Mouse (Mus musculus): Measurements from ENCODE around the gene Lrba. TPM values are rescaled to one million over a fixed set of nuclear protein-coding genes. Genes with fewer than 3 reads are reported as not detected.

Lrba gene
- polyA plus RNA-seq (2015; fragmentation: Nextera tagmentation; extraction: Ambion mirVana) = 2.8 TPM in 2 replicates

GRCm38 (mm10) chr3:86224564-86225421, at the start of gene Lrba:
Gene Lrba (plus strand): TSS chr3:86224680.
- Histone ChIP-seq H3K27ac (ENCODE audit: low read length) (peak within 1 kb of the TSS; percentile 94), H3K9me3 (replicated peaks; ENCODE audit: control insufficient read depth, low read length) (no peaks in the 10 kb centered on the region), H3K27me3 (ENCODE audit: control insufficient read depth, insufficient read depth, low read depth, low read length) (no peaks in the 10 kb centered on the region), H3K4me1 (ENCODE audit: control insufficient read depth, low read depth, low read length) (peaks cover 8% of the 10 kb centered on the region), H3K4me3 (ENCODE audit: low read depth, low read length) (peak within 1 kb of the TSS; percentile 98), H3K9ac (ENCODE audit: low read depth, low read length) (peak within 1 kb of the TSS; percentile 98), H3K36me3 (ENCODE audit: control insufficient read depth, insufficient read depth) (no peaks in the 10 kb centered on the region), H3K4me2 (ENCODE audit: low read depth, low read length) (peak within 1 kb of the TSS; percentile 99)
- ATAC-seq (ENCODE audit: low read depth) = peak; percentile 86
- under 1% methylated on average over 53 of the region's 55 CpGs for WGBS (ENCODE audit: insufficient replicate concordance)

- Histone ChIP-seq H3K36me3 (ENCODE audit: control insufficient read depth, insufficient read depth) (no peaks in the 10 kb centered on the region), H3K27me3 (ENCODE audit: control insufficient read depth, insufficient read depth, low read depth, low read length) (no peaks in the 10 kb centered on the region), H3K9ac (ENCODE audit: low read depth, low read length) (no peak overlapping the region), H3K4me1 (ENCODE audit: control insufficient read depth, low read depth, low read length) (no peaks in the 10 kb centered on the region), H3K4me2 (ENCODE audit: low read depth, low read length) (no peak overlapping the region), H3K9me3 (replicated peaks; ENCODE audit: control insufficient read depth, low read length) (no peaks in the 10 kb centered on the region), H3K27ac (ENCODE audit: low read length) (no peak overlapping the region), H3K4me3 (ENCODE audit: low read depth, low read length) (no peak overlapping the region)
- 68% methylated on average over 7 of the region's 7 CpGs for WGBS (ENCODE audit: insufficient replicate concordance)
- no peak for ATAC-seq (ENCODE audit: low read depth)
Observed at GRCm38 (mm10) chr3:86179714-86180113, 44.8 kb upstream of the Lrba start.

GRCm38 (mm10) chr3:86181107-86181506, 43.4 kb upstream of the Lrba start:
- Histone ChIP-seq H3K9ac (ENCODE audit: low read depth, low read length) (no peak overlapping the region), H3K4me3 (ENCODE audit: low read depth, low read length) (no peak overlapping the region), H3K4me1 (ENCODE audit: control insufficient read depth, low read depth, low read length) (no peaks in the 10 kb centered on the region), H3K27ac (ENCODE audit: low read length) (no peak overlapping the region), H3K36me3 (ENCODE audit: control insufficient read depth, insufficient read depth) (no peaks in the 10 kb centered on the region), H3K9me3 (replicated peaks; ENCODE audit: control insufficient read depth, low read length) (no peaks in the 10 kb centered on the region), H3K27me3 (ENCODE audit: control insufficient read depth, insufficient read depth, low read depth, low read length) (no peaks in the 10 kb centered on the region), H3K4me2 (ENCODE audit: low read depth, low read length) (no peak overlapping the region)
- WGBS (ENCODE audit: insufficient replicate concordance) = 55% methylated on average over 5 of the region's 5 CpGs
- ATAC-seq (ENCODE audit: low read depth) = no peak

GRCm38 (mm10) chr3:86184546-86184945, 39.9 kb upstream of the Lrba start:
- Histone ChIP-seq H3K4me1 (ENCODE audit: control insufficient read depth, low read depth, low read length) (no peaks in the 10 kb centered on the region), H3K9ac (ENCODE audit: low read depth, low read length) (no peak overlapping the region), H3K27ac (ENCODE audit: low read length) (no peak overlapping the region), H3K4me3 (ENCODE audit: low read depth, low read length) (no peak overlapping the region), H3K36me3 (ENCODE audit: control insufficient read depth, insufficient read depth) (no peaks in the 10 kb centered on the region), H3K9me3 (replicated peaks; ENCODE audit: control insufficient read depth, low read length) (no peaks in the 10 kb centered on the region), H3K4me2 (ENCODE audit: low read depth, low read length) (no peak overlapping the region), H3K27me3 (ENCODE audit: control insufficient read depth, insufficient read depth, low read depth, low read length) (no peaks in the 10 kb centered on the region)
- ATAC-seq (ENCODE audit: low read depth) = no peak
- WGBS (ENCODE audit: insufficient replicate concordance) = 66% methylated on average over 7 of the region's 7 CpGs

GRCm38 (mm10) chr3:86187736-86188389, 36.6 kb upstream of the Lrba start:
- Histone ChIP-seq H3K4me3 (ENCODE audit: low read depth, low read length) (no peak overlapping the region), H3K36me3 (ENCODE audit: control insufficient read depth, insufficient read depth) (no peaks in the 10 kb centered on the region), H3K27ac (ENCODE audit: low read length) (no peak overlapping the region), H3K9ac (ENCODE audit: low read depth, low read length) (no peak overlapping the region), H3K27me3 (ENCODE audit: control insufficient read depth, insufficient read depth, low read depth, low read length) (no peaks in the 10 kb centered on the region), H3K4me1 (ENCODE audit: control insufficient read depth, low read depth, low read length) (no peaks in the 10 kb centered on the region), H3K4me2 (ENCODE audit: low read depth, low read length) (no peak overlapping the region), H3K9me3 (replicated peaks; ENCODE audit: control insufficient read depth, low read length) (no peaks in the 10 kb centered on the region)
- ATAC-seq (ENCODE audit: low read depth) = no peak
- WGBS (ENCODE audit: insufficient replicate concordance) = 64% methylated on average over 5 of the region's 5 CpGs

GRCm38 (mm10) chr3:86195981-86196380, 28.5 kb upstream of the Lrba start:
- H3K27ac ChIP-seq (ENCODE audit: low read length) = no peak overlapping the region
- H3K9me3 ChIP-seq (replicated peaks; ENCODE audit: control insufficient read depth, low read length) = no peaks in the 10 kb centered on the region
- no peak overlapping the region for H3K9ac ChIP-seq (ENCODE audit: low read depth, low read length)
- H3K4me3 ChIP-seq (ENCODE audit: low read depth, low read length) = no peak overlapping the region
- no peak for ATAC-seq (ENCODE audit: low read depth)
- H3K36me3 ChIP-seq (ENCODE audit: control insufficient read depth, insufficient read depth) = no peaks in the 10 kb centered on the region
- WGBS (ENCODE audit: insufficient replicate concordance) = 45% methylated on average over 15 of the region's 15 CpGs
- no peaks in the 10 kb centered on the region for H3K4me1 ChIP-seq (ENCODE audit: control insufficient read depth, low read depth, low read length)
- H3K27me3 ChIP-seq (ENCODE audit: control insufficient read depth, insufficient read depth, low read depth, low read length) = no peaks in the 10 kb centered on the region
- H3K4me2 ChIP-seq (ENCODE audit: low read depth, low read length) = no peak overlapping the region

GRCm38 (mm10) chr3:86196471-86196870, 28.0 kb upstream of the Lrba start:
- no peaks in the 10 kb centered on the region for H3K36me3 ChIP-seq (ENCODE audit: control insufficient read depth, insufficient read depth)
- WGBS (ENCODE audit: insufficient replicate concordance) = 32% methylated on average over 3 of the region's 3 CpGs
- no peak overlapping the region for H3K4me3 ChIP-seq (ENCODE audit: low read depth, low read length)
- H3K9me3 ChIP-seq (replicated peaks; ENCODE audit: control insufficient read depth, low read length) = no peaks in the 10 kb centered on the region
- no peak overlapping the region for H3K27ac ChIP-seq (ENCODE audit: low read length)
- H3K4me2 ChIP-seq (ENCODE audit: low read depth, low read length) = no peak overlapping the region
- no peaks in the 10 kb centered on the region for H3K4me1 ChIP-seq (ENCODE audit: control insufficient read depth, low read depth, low read length)
- no peak overlapping the region for H3K9ac ChIP-seq (ENCODE audit: low read depth, low read length)
- no peaks in the 10 kb centered on the region for H3K27me3 ChIP-seq (ENCODE audit: control insufficient read depth, insufficient read depth, low read depth, low read length)
- no peak for ATAC-seq (ENCODE audit: low read depth)

- H3K36me3 ChIP-seq (ENCODE audit: control insufficient read depth, insufficient read depth) = no peaks in the 10 kb centered on the region
- H3K4me3 ChIP-seq (ENCODE audit: low read depth, low read length) = no peak overlapping the region
- 38% methylated on average over 1 of the region's 1 CpGs for WGBS (ENCODE audit: insufficient replicate concordance)
- no peaks in the 10 kb centered on the region for H3K9me3 ChIP-seq (replicated peaks; ENCODE audit: control insufficient read depth, low read length)
- no peaks in the 10 kb centered on the region for H3K27me3 ChIP-seq (ENCODE audit: control insufficient read depth, insufficient read depth, low read depth, low read length)
- no peak overlapping the region for H3K9ac ChIP-seq (ENCODE audit: low read depth, low read length)
- ATAC-seq (ENCODE audit: low read depth) = no peak
- H3K4me2 ChIP-seq (ENCODE audit: low read depth, low read length) = no peak overlapping the region
- no peak overlapping the region for H3K27ac ChIP-seq (ENCODE audit: low read length)
- no peaks in the 10 kb centered on the region for H3K4me1 ChIP-seq (ENCODE audit: control insufficient read depth, low read depth, low read length)
Observed at GRCm38 (mm10) chr3:86201645-86202175, 22.8 kb upstream of the Lrba start.

GRCm38 (mm10) chr3:86202449-86202848, 22.0 kb upstream of the Lrba start:
- Histone ChIP-seq H3K27me3 (ENCODE audit: control insufficient read depth, insufficient read depth, low read depth, low read length) (no peaks in the 10 kb centered on the region), H3K36me3 (ENCODE audit: control insufficient read depth, insufficient read depth) (no peaks in the 10 kb centered on the region), H3K4me2 (ENCODE audit: low read depth, low read length) (no peak overlapping the region), H3K4me3 (ENCODE audit: low read depth, low read length) (no peak overlapping the region), H3K9me3 (replicated peaks; ENCODE audit: control insufficient read depth, low read length) (no peaks in the 10 kb centered on the region), H3K27ac (ENCODE audit: low read length) (no peak overlapping the region), H3K9ac (ENCODE audit: low read depth, low read length) (no peak overlapping the region), H3K4me1 (ENCODE audit: control insufficient read depth, low read depth, low read length) (no peaks in the 10 kb centered on the region)
- no peak for ATAC-seq (ENCODE audit: low read depth)
- 48% methylated on average over 3 of the region's 3 CpGs for WGBS (ENCODE audit: insufficient replicate concordance)

All from liver, embryonic 16.5 days (tissue).